Mouse (Mus musculus): ENCODE measurements around the gene Atg9a.

The Atg9a gene

GRCm38 (mm10) chr1:75215785-75216184 is 23.8 kb upstream of the Atg9a start:
- no peak for DNase-seq (ENCODE audit: low read depth, low spot score)

GRCm38 (mm10) chr1:75214886-75215285 is 22.9 kb upstream of the Atg9a start:
- no peak for DNase-seq (ENCODE audit: low read depth, low spot score)

- DNase-seq (ENCODE audit: low read depth, low spot score): no peak
Observed at GRCm38 (mm10) chr1:75214442-75214841, 22.4 kb upstream of the Atg9a start.

- no peak for DNase-seq (ENCODE audit: low read depth, low spot score)
Observed at GRCm38 (mm10) chr1:75213096-75213495, 21.1 kb upstream of the Atg9a start.

- no peak for DNase-seq (ENCODE audit: low read depth, low spot score)
Observed at GRCm38 (mm10) chr1:75212542-75212941, 20.5 kb upstream of the Atg9a start.

GRCm38 (mm10) chr1:75211141-75211708 is 19.2 kb upstream of the Atg9a start:
- DNase-seq (ENCODE audit: low read depth, low spot score): no peak

GRCm38 (mm10) chr1:75210136-75211087 is 18.4 kb upstream of the Atg9a start, which contains the start of the genes Glb1l and Stk16:
Glb1l (minus strand) TSS chr1:75210813.
Stk16 (plus strand) TSS chr1:75210838.
- DNase-seq (ENCODE audit: low read depth, low spot score): peak; percentile 97

- peak; percentile 37 for DNase-seq (ENCODE audit: low read depth, low spot score)
Observed at GRCm38 (mm10) chr1:75208967-75209678, 17.1 kb upstream of the Atg9a start.

GRCm38 (mm10) chr1:75201236-75201635 is 9.2 kb upstream of the Atg9a start:
- DNase-seq (ENCODE audit: low read depth, low spot score): no peak

- no peak for DNase-seq (ENCODE audit: low read depth, low spot score)
Observed at GRCm38 (mm10) chr1:75192452-75192851, 456 bp upstream of the Atg9a start.

- no peak for DNase-seq (ENCODE audit: low read depth, low spot score)
Observed at GRCm38 (mm10) chr1:75191258-75191621, 756 bp downstream of the Atg9a start.

GRCm38 (mm10) chr1:75190577-75190976 is 1.4 kb downstream of the Atg9a start:
- DNase-seq (ENCODE audit: low read depth, low spot score): no peak

- DNase-seq (ENCODE audit: low read depth, low spot score): no peak
Observed at GRCm38 (mm10) chr1:75187914-75188483, 4.0 kb downstream of the Atg9a start.

- no peak for DNase-seq (ENCODE audit: low read depth, low spot score)
Observed at GRCm38 (mm10) chr1:75187126-75187525, 4.9 kb downstream of the Atg9a start.

- no peak for DNase-seq (ENCODE audit: low read depth, low spot score)
Observed at GRCm38 (mm10) chr1:75185495-75185894, 6.5 kb downstream of the Atg9a start.

GRCm38 (mm10) chr1:75182160-75182559 is 9.8 kb downstream of the Atg9a start:
- no peak for DNase-seq (ENCODE audit: low read depth, low spot score)

- DNase-seq (ENCODE audit: low read depth, low spot score): no peak
Observed at GRCm38 (mm10) chr1:75181377-75181870, 10.6 kb downstream of the Atg9a start.

- no peak for DNase-seq (ENCODE audit: low read depth, low spot score)
Observed at GRCm38 (mm10) chr1:75180741-75181140, 11.3 kb downstream of the Atg9a start.

- DNase-seq (ENCODE audit: low read depth, low spot score): peak; percentile 89
Observed at GRCm38 (mm10) chr1:75180105-75180590, 11.8 kb downstream of the Atg9a start, which contains the start of gene Abcb6. Abcb6 (minus strand) TSS chr1:75180392.

- DNase-seq (ENCODE audit: low read depth, low spot score): no peak
Observed at GRCm38 (mm10) chr1:75179334-75180104, 12.5 kb downstream of the Atg9a start.
